Comparison of ENCODE assay signal across 9 mouse cellular contexts in the genomic region with DNA sequence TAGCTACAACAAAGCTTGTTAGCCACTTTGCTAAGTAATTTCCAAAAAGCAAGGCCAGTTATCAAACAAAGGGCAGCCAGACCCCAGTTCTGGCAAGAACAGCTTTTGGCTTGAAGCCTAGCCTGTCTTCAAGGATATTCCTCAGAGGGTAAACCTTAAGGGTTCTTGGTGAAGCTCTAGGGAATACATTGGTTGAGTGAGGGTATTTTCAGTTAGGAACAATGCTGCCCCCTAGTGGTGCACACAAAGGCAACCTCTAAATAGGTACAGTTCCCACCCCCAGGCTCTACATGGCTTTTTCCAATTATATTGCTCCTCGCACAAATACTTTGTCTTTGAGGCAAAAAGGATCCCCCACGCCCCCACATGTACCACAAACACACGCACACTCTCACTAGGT. TPM values are rescaled to one million over a fixed set of nuclear protein-coding genes. Genes with fewer than 3 reads are reported as not detected.
DNase-seq lines count a peak whose midpoint lies in the region; ATAC-seq and TF ChIP-seq lines count a peak whose summit lies in the region.
"Had no signal": no experiment of that assay in that cellular context is flagged by ENCODE, and none has a peak within 500 bp of the region (broad histone marks: within the 10 kb centered on the region; RNA-seq: fewer than 3 reads in every experiment).

No protein-coding gene starts in this region.

- ATAC-seq in kidney, embryonic 16.5 days (ENCODE audit: low FRiP score, low TSS enrichment), result no peak
- ATAC-seq in stomach, postnatal 0 days (ENCODE audit: low FRiP score, low TSS enrichment), result no peak

- WGBS in kidney, embryonic 16.5 days, result 35% methylated on average over 3 of the region's 3 CpGs
- WGBS in stomach, postnatal 0 days, result 28% methylated on average over 3 of the region's 3 CpGs

- peaks cover 35% of the 10 kb centered on the region for H3K36me3 ChIP-seq in kidney, embryonic 16.5 days (ENCODE audit: insufficient read depth, low read length)
- H3K36me3 ChIP-seq in stomach, postnatal 0 days (ENCODE audit: control insufficient read depth, insufficient read depth, low read length), result peaks cover 23% of the 10 kb centered on the region

- no peak overlapping the region for H3K4me3 ChIP-seq in kidney, embryonic 16.5 days (ENCODE audit: low read length)
- no peak overlapping the region for H3K4me3 ChIP-seq in stomach, postnatal 0 days (ENCODE audit: low read depth, low read length)

- TF ChIP-seq CTCF in stomach, postnatal 0 days (IDR thresholded peaks at IDR 0.05; ENCODE audit: low read depth), result peak; percentile 86

- peak; percentile 56 for DNase-seq in kidney, adult 18-20 months
- DNase-seq in Muller cell, postnatal 12 days (ENCODE audit: inconsistent ontology term), result peak; percentile 79
- peak; percentile 78 to 84 for DNase-seq in cerebellum, postnatal 10 days
- peak; percentile 71 to 83 for DNase-seq in frontal cortex, postnatal 36 days (ENCODE audit: low spot score in 2 of 2)
- peak; percentile 46 to 55 for DNase-seq in layer of hippocampus, postnatal 36 days
- peak; percentile 77 for DNase-seq in mesoderm, embryonic 11.5 days (ENCODE audit: low read depth, low spot score)
- DNase-seq in stomach, postnatal 0 days (ENCODE audit: low spot score), result peak; percentile 65

- H3K9me3 ChIP-seq in kidney, embryonic 16.5 days (ENCODE audit: low read length), result no peaks in the 10 kb centered on the region
- no peaks in the 10 kb centered on the region for H3K9me3 ChIP-seq in stomach, postnatal 0 days (ENCODE audit: control insufficient read depth, low read length)

- H3K27ac ChIP-seq in kidney, embryonic 16.5 days (ENCODE audit: low read length), result no peak overlapping the region
- no peak overlapping the region for H3K27ac ChIP-seq in stomach, postnatal 0 days (replicated peaks)

- TF ChIP-seq EP300 in stomach, postnatal 0 days (optimal IDR thresholded peaks at IDR 0.05), result no peak

- no peak overlapping the region for H3K4me2 ChIP-seq in kidney, embryonic 16.5 days (replicated peaks; ENCODE audit: low read depth, low read length)
- no peak overlapping the region for H3K4me2 ChIP-seq in stomach, postnatal 0 days (replicated peaks; ENCODE audit: low read depth)

- no peaks in the 10 kb centered on the region for H3K27me3 ChIP-seq in kidney, embryonic 16.5 days (ENCODE audit: insufficient read depth, low read length)
- no peaks in the 10 kb centered on the region for H3K27me3 ChIP-seq in stomach, postnatal 0 days (ENCODE audit: control insufficient read depth, insufficient read depth, low read length)

- no peaks in the 10 kb centered on the region for H3K4me1 ChIP-seq in kidney, embryonic 16.5 days (ENCODE audit: insufficient read depth, low read length)
- no peaks in the 10 kb centered on the region for H3K4me1 ChIP-seq in stomach, postnatal 0 days (replicated peaks; ENCODE audit: control insufficient read depth, insufficient read depth)

- H3K9ac ChIP-seq in kidney, embryonic 16.5 days (replicated peaks; ENCODE audit: low read length), result no peak overlapping the region
- H3K9ac ChIP-seq in stomach, postnatal 0 days (ENCODE audit: low read length), result no peak overlapping the region

RNA-seq across cellular contexts. Expression of a gene that starts 2.3 kb away (rescaled TPM):
- polyA plus RNA-seq in kidney, embryonic 16.5 days (2015; fragmentation: Nextera tagmentation; extraction: Ambion mirVana), result 1.6 and 1.8 TPM in 2 replicates
- total RNA-seq in layer of hippocampus, postnatal 36 days (2021), result 1 to 10 TPM; 5.7 to 6.9 TPM
- 0.85 and 1.1 TPM in 2 replicates for polyA plus RNA-seq in stomach, postnatal 0 days (2015; fragmentation: Nextera tagmentation; extraction: Ambion mirVana)

RNA-seq across cellular contexts. Expression of a gene that starts 16.1 kb away (rescaled TPM):
- polyA plus RNA-seq in kidney, embryonic 16.5 days (2015; fragmentation: Nextera tagmentation; extraction: Ambion mirVana), result 0.71 and 0.94 TPM in 2 replicates
- under 1 TPM; 0.72 to 0.78 TPM for total RNA-seq in layer of hippocampus, postnatal 36 days (2021)
- 0.11 and 0.17 TPM in 2 replicates for polyA plus RNA-seq in stomach, postnatal 0 days (2015; fragmentation: Nextera tagmentation; extraction: Ambion mirVana)

RNA-seq across cellular contexts. Expression of a gene that starts 41.5 kb away (rescaled TPM):
- polyA plus RNA-seq in kidney, embryonic 16.5 days (2015; fragmentation: Nextera tagmentation; extraction: Ambion mirVana), result 38.0 and 40.6 TPM in 2 replicates
- 10 to 100 TPM; 23.7 to 30.7 TPM for total RNA-seq in layer of hippocampus, postnatal 36 days (2021)
- 19.7 and 20.7 TPM in 2 replicates for polyA plus RNA-seq in stomach, postnatal 0 days (2015; fragmentation: Nextera tagmentation; extraction: Ambion mirVana)

RNA-seq across cellular contexts. Expression of a gene that starts 41.8 kb away (rescaled TPM):
- 57.7 and 58.8 TPM in 2 replicates for polyA plus RNA-seq in kidney, embryonic 16.5 days (2015; fragmentation: Nextera tagmentation; extraction: Ambion mirVana)
- total RNA-seq in layer of hippocampus, postnatal 36 days (2021), result 10 to 100 TPM; 34.8 to 36.3 TPM
- polyA plus RNA-seq in stomach, postnatal 0 days (2015; fragmentation: Nextera tagmentation; extraction: Ambion mirVana), result 17.7 and 20.1 TPM in 2 replicates

RNA-seq across cellular contexts. Expression of a gene that starts 51.1 kb away (rescaled TPM):
- polyA plus RNA-seq in kidney, embryonic 16.5 days (2015; fragmentation: Nextera tagmentation; extraction: Ambion mirVana), result 0.21 TPM in 1 of 2 replicates, not detected in the other
- not detected for total RNA-seq in layer of hippocampus, postnatal 36 days (2021)
- 0.13 TPM in 1 of 2 replicates, not detected in the other for polyA plus RNA-seq in stomach, postnatal 0 days (2015; fragmentation: Nextera tagmentation; extraction: Ambion mirVana)
- polyA plus RNA-seq: neural tube, embryonic 14.5 days had no signal
